Mouse (Mus musculus): ENCODE measurements at regions not wholly inside any gene's neighbourhood (a gene's known extent, or its start where the extent isn't known, plus 50 kb on each side); places are given as distances from the start of the nearest gene placed in this dataset.

DNA sequence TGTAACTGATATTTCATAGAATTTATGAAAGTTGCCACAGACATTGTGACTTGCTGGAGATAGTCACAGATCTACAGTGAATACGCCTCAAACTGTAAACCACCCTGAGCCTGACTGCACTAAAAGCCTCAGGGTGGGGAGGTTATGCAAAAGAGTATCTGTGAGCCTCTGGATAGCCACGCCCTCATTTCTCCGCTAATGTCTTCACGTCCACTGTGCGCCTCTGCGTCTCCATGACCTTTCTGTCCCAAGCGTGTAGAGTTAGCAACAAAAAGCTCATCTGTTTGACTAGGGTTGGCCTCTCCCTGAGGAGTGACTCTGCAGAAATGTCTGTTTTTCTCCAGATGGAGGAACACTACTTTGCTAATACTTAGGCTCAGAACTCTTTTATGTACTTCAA is 170.8 kb upstream of the Gm49356 start:
- DNase-seq (ENCODE audit: low read depth, low spot score) = peak; percentile 78

DNA sequence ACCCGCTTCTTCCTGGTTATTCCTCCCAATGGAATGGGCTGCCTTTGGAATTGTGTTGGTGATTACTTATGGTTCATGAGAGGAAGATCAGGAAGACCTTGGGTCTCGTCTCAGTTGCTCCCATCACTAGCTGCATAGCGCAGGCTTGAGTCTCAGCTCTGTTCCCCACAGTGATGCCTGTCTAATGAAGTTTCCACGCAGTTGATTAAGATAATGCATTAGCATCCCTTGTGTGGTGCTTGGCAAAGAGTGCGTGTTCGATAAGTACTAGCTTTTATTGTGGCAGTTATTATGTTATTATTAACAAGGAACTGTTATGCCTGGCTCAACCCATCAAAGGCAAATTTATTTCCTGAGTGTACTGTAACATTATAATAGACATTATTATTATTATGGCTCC is 169.7 kb upstream of the Gm49356 start:
- DNase-seq (ENCODE audit: low read depth, low spot score) = no peak

DNA sequence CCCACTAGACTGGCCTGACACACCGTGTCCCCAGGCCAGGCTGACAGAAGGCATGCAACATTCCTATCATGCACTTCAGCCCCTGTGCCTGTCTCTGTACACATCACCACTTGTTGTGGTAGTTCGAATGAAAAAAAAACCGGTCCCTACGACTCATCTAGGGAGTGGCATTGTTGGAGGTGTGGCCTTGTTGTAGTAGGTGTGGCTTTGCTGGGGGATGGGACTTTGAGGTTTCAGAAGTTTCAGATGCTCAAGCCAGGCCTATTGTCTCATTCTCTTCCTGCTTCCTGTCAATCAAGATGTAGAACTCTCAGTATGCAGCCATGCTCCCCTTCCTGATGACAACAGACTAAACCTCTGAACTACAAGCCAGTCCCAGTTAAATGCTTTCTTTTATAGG is 162.1 kb upstream of the Gm49356 start:
- peak; percentile 51 for DNase-seq (ENCODE audit: low read depth, low spot score)

DNA sequence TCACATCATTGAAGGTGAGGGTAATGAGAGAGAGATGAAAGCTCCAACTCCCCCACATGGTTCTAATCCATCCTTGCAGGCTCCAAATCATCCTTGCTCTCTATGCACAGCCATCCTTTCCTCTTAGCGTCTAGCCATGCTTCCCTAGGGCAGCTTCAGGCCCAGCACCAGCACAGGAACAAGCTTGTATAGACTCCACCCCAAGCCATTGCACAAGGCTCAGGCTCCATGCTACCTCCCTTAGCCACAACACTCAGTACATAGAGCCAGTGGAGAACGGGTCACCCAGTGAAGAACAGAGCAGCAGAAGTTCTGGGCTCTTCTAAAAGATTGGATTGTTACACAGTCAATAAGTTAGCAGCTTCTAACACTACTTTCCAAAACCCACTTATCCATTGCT is 160.8 kb upstream of the Gm49356 start:
- DNase-seq (ENCODE audit: low read depth, low spot score) = no peak

DNA sequence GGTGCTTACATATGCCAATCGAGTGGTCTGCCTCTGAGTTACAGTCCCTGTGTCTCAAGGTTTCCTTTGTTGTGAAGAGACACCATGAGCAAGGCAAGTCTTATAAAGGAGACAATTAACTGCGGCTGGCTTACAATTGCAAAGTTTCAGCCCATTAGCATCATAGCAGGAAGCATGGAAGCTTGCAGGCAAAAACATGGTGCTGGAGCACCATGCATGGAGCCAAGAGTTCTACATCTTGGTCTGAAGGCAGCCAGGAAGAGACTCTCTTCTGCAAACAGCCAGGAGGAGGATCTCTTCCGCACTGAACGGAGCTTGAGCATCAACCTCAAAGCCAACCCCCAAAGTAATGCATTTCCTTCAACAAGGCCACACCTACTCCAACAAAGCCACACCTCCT is 158.2 kb upstream of the Gm49356 start:
- peak; percentile 54 for DNase-seq (ENCODE audit: low read depth, low spot score)

DNA sequence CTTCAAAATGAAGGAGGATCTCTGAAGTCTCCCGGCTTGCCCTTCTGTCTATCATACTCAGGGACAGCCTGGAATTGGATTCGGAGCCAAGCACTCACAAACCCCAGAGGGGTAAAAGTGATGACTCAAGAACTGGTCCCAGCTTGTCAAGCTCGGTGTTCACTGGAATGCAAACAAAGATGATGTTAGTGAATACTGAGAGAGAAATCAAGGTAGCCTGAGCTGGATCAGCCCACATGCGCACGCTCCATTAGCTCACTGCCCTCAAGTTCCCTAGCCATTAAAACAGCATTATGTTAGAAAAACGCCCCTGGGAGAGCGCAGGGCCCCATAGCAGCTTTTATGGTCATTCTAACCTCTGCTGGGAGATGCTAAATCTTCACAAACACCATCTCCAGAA is 157.8 kb upstream of the Gm49356 start:
- peak; percentile 42 for DNase-seq (ENCODE audit: low read depth, low spot score)

DNA sequence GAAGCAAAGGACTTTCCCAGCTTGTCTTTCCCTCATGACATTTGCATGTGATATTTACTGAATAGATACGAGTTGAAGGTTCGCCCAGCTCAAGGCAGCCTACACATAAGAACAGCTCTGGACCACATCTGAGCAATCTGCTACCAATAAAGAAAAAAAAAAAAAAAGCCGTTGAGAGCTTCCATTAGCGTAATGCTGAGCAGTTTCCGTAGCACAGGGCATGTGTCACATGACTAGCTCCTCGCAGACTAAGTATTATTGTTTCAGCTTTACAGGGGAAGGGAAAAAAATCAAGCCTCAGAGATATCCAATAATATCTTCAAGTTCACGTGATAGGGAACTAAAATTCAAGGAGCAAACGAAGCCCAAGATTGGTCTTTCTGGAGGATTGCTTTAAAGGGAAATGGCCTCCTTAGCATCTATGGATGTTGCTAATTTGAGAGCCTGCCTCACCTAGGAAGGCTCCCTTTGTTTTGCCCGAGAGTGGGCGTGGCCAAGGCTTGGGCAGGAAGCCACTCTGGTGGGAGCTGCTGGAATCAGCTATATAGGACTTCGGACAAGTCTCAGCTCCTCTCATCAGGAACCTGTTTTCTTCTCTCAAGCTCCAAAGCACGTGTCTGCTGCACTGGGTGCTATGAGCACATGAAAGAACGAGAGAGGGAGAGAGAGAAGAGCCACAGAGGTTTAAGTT is 157.0 kb upstream of the Gm49356 start:
- peak; percentile 59 for DNase-seq (ENCODE audit: low read depth, low spot score)

All from ES-CJ7 (cell line).